Mouse (Mus musculus): ENCODE measurements at regions not wholly inside any gene's neighbourhood (a gene's known extent, or its start where the extent isn't known, plus 50 kb on each side); places are given as distances from the start of the nearest gene placed in this dataset.
"Not testable (repeated sequence)": the region's sequence is repeated elsewhere in the genome, so short reads cannot be mapped to it uniquely, and the experiment has no call there.

- not testable (repeated sequence) for H3K4me3 ChIP-seq; H3K4me1 ChIP-seq; H3K9me3 ChIP-seq; H3K27ac ChIP-seq (replicated peaks); H3K36me3 ChIP-seq; H3K9ac ChIP-seq; H3K4me2 ChIP-seq; H3K27me3 ChIP-seq (replicated peaks)
- WGBS = 32% methylated on average over 1 of the region's 1 CpGs
- 0 out of 2 replicates have a peak, but pooled peaks have one; percentile 46 for ATAC-seq (ENCODE audit: extremely low read depth, insufficient number of reproducible peaks, low FRiP score, low TSS enrichment)
These were observed 88.3 kb downstream of the Sspn start for GRCm38 (mm10) chr6:146019699-146020098.

Data from heart, embryonic 13.5 days (tissue).